Mouse (Mus musculus) hindbrain, embryonic 15.5 days (tissue): ENCODE data around the gene Leo1. TPM values are rescaled to one million over a fixed set of nuclear protein-coding genes. Genes with fewer than 3 reads are reported as not detected.

Experiments used
- ATAC-seq: fragments of 200-750 bp; cut with Nextera tagmentation; 2 replicates; pipeline ENCODE4 v1.8.0; 2017; ENCODE audit warnings: low read depth, moderate number of reproducible peaks, moderate TSS enrichment; ENCODE audit not compliant: low FRiP score
- H3K27ac ChIP-seq: fragments of 300-500 bp; sonication (generic); replicated peaks from 2 replicates; pipeline ENCODE4 v1.5.1; 2015; ENCODE audit warnings: mild to moderate bottlenecking, inconsistent platforms
- H3K27me3 ChIP-seq: fragments of 300-500 bp; sonication (generic); 2 replicates; pipeline ENCODE4 v1.6.1; 2015; ENCODE audit warnings: control low read depth, inconsistent platforms
- H3K36me3 ChIP-seq: fragments of 300-500 bp; sonication (generic); 2 replicates; pipeline ENCODE4 v1.6.1; 2015; ENCODE audit warnings: control low read depth, inconsistent platforms
- H3K4me1 ChIP-seq: fragments of 300-500 bp; sonication (generic); replicated peaks from 2 replicates; pipeline ENCODE4 v1.6.1; 2015; ENCODE audit warnings: control low read depth, inconsistent platforms
- H3K4me2 ChIP-seq: fragments of 300-500 bp; sonication (generic); 2 replicates; pipeline ENCODE4 v1.6.1; 2015; ENCODE audit warnings: moderate library complexity, mild to moderate bottlenecking, inconsistent platforms
- H3K4me3 ChIP-seq: fragments of 300-500 bp; sonication (generic); 2 replicates; pipeline ENCODE4 v1.5.1; 2015; ENCODE audit warnings: mild to moderate bottlenecking, inconsistent platforms
- H3K9ac ChIP-seq: fragments of 300-500 bp; sonication (generic); 2 replicates; pipeline ENCODE4 v1.6.1; 2015; ENCODE audit warnings: inconsistent platforms
- H3K9me3 ChIP-seq: fragments of 300-500 bp; sonication (generic); 2 replicates; pipeline ENCODE4 v1.6.1; 2016; ENCODE audit warnings: control low read depth, inconsistent platforms
- WGBS: fragments of 180-500 bp; shearing (Covaris S2); methylation state at CpG from one replicate; pipeline ENCODE4 v1.1.7; 2015; 5-methylcytosine and 5-hydroxymethylcytosine counted together
- polyA plus RNA-seq: library from polyadenylated mRNA; unstranded; fragments of >200 nt; fragmentation: Nextera tagmentation; extraction: Ambion mirVana; gene quantifications from 2 replicates; pipeline ENCODE4 v1.2.1, GENCODE M21; 2015

Leo1 gene
- polyA plus RNA-seq = 39.8 and 46.4 TPM in 2 replicates

- peak; percentile 95 for ATAC-seq
- peak within 1 kb of the TSS; percentile 96 for H3K4me3 ChIP-seq
- no peaks in the 10 kb centered on the region for H3K27me3 ChIP-seq
- WGBS = under 1% methylated on average over 45 of the region's 45 CpGs
- peaks cover 10% of the 10 kb centered on the region for H3K36me3 ChIP-seq
- peak within 1 kb of the TSS; percentile 96 for H3K9ac ChIP-seq
- H3K9me3 ChIP-seq = no peaks in the 10 kb centered on the region
- H3K4me2 ChIP-seq = peak within 1 kb of the TSS; percentile 74
- H3K4me1 ChIP-seq = peaks cover 17% of the 10 kb centered on the region
- peak within 1 kb of the TSS; percentile 93 for H3K27ac ChIP-seq
Observed at GRCm38 (mm10) chr9:75440796-75441666, at the start of gene Leo1. TSS of gene Leo1 (plus strand) at chr9:75441524.

- no peaks in the 10 kb centered on the region for H3K4me1 ChIP-seq
- H3K27me3 ChIP-seq = no peaks in the 10 kb centered on the region
- no peak overlapping the region for H3K4me2 ChIP-seq
- H3K4me3 ChIP-seq = no peak overlapping the region
- H3K9ac ChIP-seq = no peak overlapping the region
- peaks cover 74% of the 10 kb centered on the region for H3K36me3 ChIP-seq
- no peaks in the 10 kb centered on the region for H3K9me3 ChIP-seq
- no peak for ATAC-seq
- 77% methylated on average over 12 of the region's 12 CpGs for whole genome bisulfite sequencing
- H3K27ac ChIP-seq = no peak overlapping the region
Observed at GRCm38 (mm10) chr9:75393251-75393650, 48.1 kb upstream of the Leo1 start.

- Histone ChIP-seq H3K4me3 (no peak overlapping the region), H3K27me3 (no peaks in the 10 kb centered on the region), H3K27ac (no peak overlapping the region), H3K9ac (no peak overlapping the region), H3K36me3 (peaks cover 51% of the 10 kb centered on the region), H3K4me1 (0 out of 2 replicates have a peak, but pooled peaks cover 3% of the 10 kb centered on the region), H3K9me3 (no peaks in the 10 kb centered on the region), H3K4me2 (no peak overlapping the region)
- ATAC-seq = no peak
- WGBS = 91% methylated on average over 6 of the region's 6 CpGs
Observed at GRCm38 (mm10) chr9:75395971-75396370, 45.4 kb upstream of the Leo1 start.

- Histone ChIP-seq H3K27me3 (no peaks in the 10 kb centered on the region), H3K4me3 (no peak overlapping the region), H3K27ac (no peak overlapping the region), H3K4me1 (peaks cover 21% of the 10 kb centered on the region), H3K9ac (no peak overlapping the region), H3K4me2 (no peak overlapping the region), H3K36me3 (peaks cover 26% of the 10 kb centered on the region), H3K9me3 (no peaks in the 10 kb centered on the region)
- 93% methylated on average over 4 of the region's 4 CpGs for whole genome bisulfite sequencing
- no peak; the same call in 1 of the 2 replicates for ATAC-seq
Observed at GRCm38 (mm10) chr9:75399069-75399468, 42.3 kb upstream of the Leo1 start.

GRCm38 (mm10) chr9:75400639-75401038 is 40.7 kb upstream of the Leo1 start:
- no peak overlapping the region for H3K27ac ChIP-seq
- no peak overlapping the region for H3K4me3 ChIP-seq
- no peak for ATAC-seq
- no peak overlapping the region for H3K4me2 ChIP-seq
- H3K36me3 ChIP-seq = peaks cover 17% of the 10 kb centered on the region
- 70% methylated on average over 5 of the region's 5 CpGs for WGBS
- peaks cover 26% of the 10 kb centered on the region for H3K4me1 ChIP-seq
- H3K9me3 ChIP-seq = no peaks in the 10 kb centered on the region
- no peaks in the 10 kb centered on the region for H3K27me3 ChIP-seq
- no peak overlapping the region for H3K9ac ChIP-seq

GRCm38 (mm10) chr9:75401593-75402504 is 39.5 kb upstream of the Leo1 start:
- peaks cover 35% of the 10 kb centered on the region for H3K4me1 ChIP-seq
- ATAC-seq = no peak
- H3K4me2 ChIP-seq = no peak overlapping the region
- no peak overlapping the region for H3K9ac ChIP-seq
- H3K36me3 ChIP-seq = peaks cover 11% of the 10 kb centered on the region; the same call in 1 of the 2 replicates
- H3K27ac ChIP-seq = no peak overlapping the region
- no peaks in the 10 kb centered on the region for H3K9me3 ChIP-seq
- no peaks in the 10 kb centered on the region for H3K27me3 ChIP-seq
- no peak overlapping the region for H3K4me3 ChIP-seq
- 78% methylated on average over 20 of the region's 20 CpGs for WGBS

GRCm38 (mm10) chr9:75403520-75403919 is 37.8 kb upstream of the Leo1 start:
- no peaks in the 10 kb centered on the region for H3K36me3 ChIP-seq
- ATAC-seq = no peak
- H3K27me3 ChIP-seq = no peaks in the 10 kb centered on the region
- no peak overlapping the region for H3K27ac ChIP-seq
- no peak overlapping the region for H3K9ac ChIP-seq
- 68% methylated on average over 3 of the region's 3 CpGs for WGBS
- peaks cover 46% of the 10 kb centered on the region for H3K4me1 ChIP-seq
- no peak overlapping the region for H3K4me3 ChIP-seq
- no peaks in the 10 kb centered on the region for H3K9me3 ChIP-seq
- H3K4me2 ChIP-seq = no peak overlapping the region

GRCm38 (mm10) chr9:75406121-75406520 is 35.2 kb upstream of the Leo1 start:
- ATAC-seq = no peak
- no peak overlapping the region for H3K27ac ChIP-seq
- 89% methylated on average over 2 of the region's 2 CpGs for WGBS
- H3K9ac ChIP-seq = no peak overlapping the region
- no peak overlapping the region for H3K4me2 ChIP-seq
- peaks cover 54% of the 10 kb centered on the region for H3K4me1 ChIP-seq
- H3K27me3 ChIP-seq = no peaks in the 10 kb centered on the region
- H3K9me3 ChIP-seq = no peaks in the 10 kb centered on the region
- H3K4me3 ChIP-seq = no peak overlapping the region
- H3K36me3 ChIP-seq = no peaks in the 10 kb centered on the region

- H3K9me3 ChIP-seq = no peaks in the 10 kb centered on the region
- H3K4me2 ChIP-seq = peak overlapping the region; percentile 73
- no peak overlapping the region for H3K27ac ChIP-seq
- no peaks in the 10 kb centered on the region for H3K36me3 ChIP-seq
- WGBS = 11% methylated on average over 10 of the region's 10 CpGs
- H3K4me1 ChIP-seq = peaks cover 43% of the 10 kb centered on the region
- H3K27me3 ChIP-seq = no peaks in the 10 kb centered on the region
- peak overlapping the region; percentile 79 for H3K4me3 ChIP-seq
- no peak for ATAC-seq
- peak overlapping the region; percentile 21; the same call in 1 of the 2 replicates for H3K9ac ChIP-seq
Observed at GRCm38 (mm10) chr9:75407803-75408202, 33.5 kb upstream of the Leo1 start.

- Histone ChIP-seq H3K4me1 (peaks cover 38% of the 10 kb centered on the region), H3K9ac (peak overlapping the region; percentile 83; the same call in 1 of the 2 replicates), H3K27ac (peak overlapping the region; percentile 92; the same call in 1 of the 2 replicates), H3K4me3 (peak overlapping the region; percentile 79), H3K9me3 (no peaks in the 10 kb centered on the region), H3K36me3 (no peaks in the 10 kb centered on the region), H3K27me3 (no peaks in the 10 kb centered on the region), H3K4me2 (peak overlapping the region; percentile 73)
- ATAC-seq = no peak
- WGBS = 2% methylated on average over 11 of the region's 11 CpGs
Observed at GRCm38 (mm10) chr9:75408204-75408826, 33.0 kb upstream of the Leo1 start.

- peak overlapping the region; percentile 83 for H3K9ac ChIP-seq
- peaks cover 33% of the 10 kb centered on the region for H3K4me1 ChIP-seq
- peak overlapping the region; percentile 79 for H3K4me3 ChIP-seq
- no peaks in the 10 kb centered on the region for H3K9me3 ChIP-seq
- peak; percentile 89 for ATAC-seq
- no peaks in the 10 kb centered on the region for H3K36me3 ChIP-seq
- WGBS = under 1% methylated on average over 79 of the region's 90 CpGs
- H3K27me3 ChIP-seq = no peaks in the 10 kb centered on the region
- peak overlapping the region; percentile 92 for H3K27ac ChIP-seq
- peak overlapping the region; percentile 73 for H3K4me2 ChIP-seq
Observed at GRCm38 (mm10) chr9:75409031-75409851, 32.1 kb upstream of the Leo1 start.
